Mouse (Mus musculus) Muller cell, postnatal 12 days (primary cell): ENCODE measurements around the gene Rangap1.

Source experiments
- DNase-seq: peaks from one replicate; pipeline ENCODE4 v3.0.0-alpha.2; 2015; ENCODE audit errors: inconsistent ontology term

The Rangap1 gene

DNA sequence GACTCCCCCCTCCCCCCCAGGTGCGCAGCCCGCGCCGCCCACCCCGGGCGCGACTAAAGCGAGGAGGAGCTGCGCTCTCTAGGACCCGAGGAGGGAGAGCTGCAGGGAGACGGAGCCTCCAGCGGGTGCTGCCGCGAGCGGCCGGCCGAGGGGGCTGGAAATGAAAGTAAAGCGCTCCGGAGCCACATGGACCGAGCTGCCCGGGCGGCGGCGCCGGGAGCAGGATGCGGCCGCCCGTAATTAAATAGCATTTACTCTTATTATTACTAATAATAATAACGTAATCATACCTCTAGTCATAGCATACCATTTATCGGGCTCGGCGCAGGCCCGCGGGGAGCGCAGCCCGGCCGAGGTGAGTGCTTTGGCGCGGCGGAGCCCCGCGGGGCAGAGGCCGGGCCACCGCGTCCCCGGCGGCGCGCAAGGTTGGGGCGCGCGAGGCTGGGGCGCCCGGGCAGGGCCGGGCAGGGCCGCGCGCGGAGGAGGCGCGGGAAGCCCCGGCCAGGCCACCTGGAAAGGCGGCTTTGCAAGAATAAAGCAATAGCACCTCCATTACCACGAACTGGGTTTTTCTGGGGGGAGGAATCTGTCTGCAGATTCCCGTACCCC, at the start of gene Rangap1, which contains the start of gene Zc3h7b:
Rangap1 (minus strand) TSS at position 539 of the 609 bp plus-strand sequence.
Zc3h7b (plus strand) TSS at position 66 of the 609 bp plus-strand sequence.
- peak; percentile 83 for DNase-seq

DNA sequence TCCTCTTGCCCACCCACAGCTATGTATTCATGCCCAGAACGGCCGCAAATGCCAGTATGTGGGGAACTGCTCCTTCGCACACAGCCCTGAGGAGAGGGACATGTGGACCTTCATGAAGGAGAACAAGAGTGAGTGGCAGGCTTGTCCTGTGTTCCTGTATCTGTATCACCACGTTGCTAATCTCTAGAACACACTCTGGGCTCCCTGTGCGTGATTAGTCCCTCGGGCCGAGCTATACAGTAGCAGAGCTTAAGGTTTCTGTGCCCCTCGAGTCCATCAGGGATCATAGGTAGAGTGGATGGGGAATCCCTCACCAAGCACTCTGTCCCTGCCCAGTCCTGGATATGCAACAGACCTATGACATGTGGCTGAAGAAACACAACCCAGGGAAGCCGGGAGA, 47.1 kb upstream of the Rangap1 start:
- DNase-seq, result no peak

DNA sequence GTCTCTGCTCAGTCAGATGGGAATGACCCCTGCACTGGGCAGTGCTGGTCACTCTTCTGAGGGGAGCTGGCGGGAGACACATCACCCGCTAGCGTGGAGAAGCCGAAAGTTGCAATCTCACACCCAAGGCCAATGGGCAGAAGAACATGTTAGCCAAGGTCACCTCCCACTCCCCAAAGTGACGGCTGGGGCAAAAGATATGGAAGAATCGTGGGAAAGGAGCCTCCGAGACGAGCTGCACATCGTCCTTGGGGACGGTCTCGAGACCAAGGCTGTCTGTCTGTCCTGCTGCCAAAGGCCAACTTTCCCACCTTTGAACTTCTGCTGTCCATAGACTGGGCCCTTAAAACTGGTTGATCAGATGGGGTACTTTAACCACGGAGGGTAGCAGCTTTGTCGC, 42.2 kb upstream of the Rangap1 start:
- no peak for DNase-seq

DNA sequence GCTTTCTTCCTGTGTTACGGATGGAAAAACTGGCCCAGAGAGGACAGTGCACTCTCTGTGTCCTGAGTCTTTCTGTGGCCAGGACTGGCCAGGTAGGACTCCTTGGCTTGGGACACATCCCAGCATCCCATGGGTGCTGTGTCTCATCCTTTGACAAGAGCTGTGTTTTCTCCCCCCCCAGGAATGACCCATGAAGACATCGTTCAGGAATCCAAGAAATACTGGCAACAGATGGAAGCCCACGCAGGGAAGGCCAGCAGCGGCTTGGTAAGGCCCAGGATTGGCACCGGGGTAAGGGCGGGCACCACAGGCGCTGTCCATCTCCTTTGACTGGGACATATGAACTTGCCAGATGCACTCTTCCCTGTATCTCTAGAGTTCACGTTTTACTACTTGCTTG, 40.4 kb upstream of the Rangap1 start:
- no peak for DNase-seq

DNA sequence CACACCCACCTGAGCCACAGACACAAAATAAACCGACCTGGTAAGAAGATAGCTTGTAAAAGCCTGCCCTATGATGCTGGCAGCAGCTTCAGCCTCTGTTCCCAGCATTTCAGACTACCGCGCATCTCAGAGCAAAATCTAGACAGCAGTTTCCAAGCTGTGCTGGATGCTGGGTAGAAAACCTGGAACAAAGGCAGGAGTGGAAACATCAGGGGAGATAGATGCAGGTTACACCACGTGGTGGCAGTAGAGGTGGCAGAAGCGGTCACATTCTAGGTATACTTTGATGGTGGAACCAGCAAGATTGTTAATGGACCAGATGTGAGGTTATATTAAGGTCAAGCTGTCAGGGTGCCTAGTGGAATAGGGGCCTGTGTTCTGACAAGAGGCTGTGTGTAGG, 39.4 kb upstream of the Rangap1 start:
- no peak for DNase-seq

DNA sequence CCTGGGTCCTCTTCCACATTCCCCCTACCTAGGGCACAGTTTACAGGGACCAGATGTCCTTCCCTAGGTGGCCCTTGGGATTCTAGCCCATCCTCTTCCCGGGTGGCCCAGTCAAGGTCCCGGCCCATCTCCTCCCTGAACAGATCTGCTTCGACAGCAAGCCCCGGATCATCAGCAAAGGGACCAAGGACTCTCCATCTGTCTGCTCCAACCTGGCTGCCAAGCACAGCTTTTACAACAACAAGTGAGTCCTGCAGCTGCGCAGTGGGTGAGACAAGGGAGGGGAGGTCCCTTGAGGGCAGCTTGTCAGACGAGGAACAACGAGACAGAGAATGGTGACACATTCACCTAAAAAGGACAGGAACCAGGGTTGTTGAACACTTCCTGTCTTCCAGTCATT, 36.5 kb upstream of the Rangap1 start:
- no peak for DNase-seq

DNA sequence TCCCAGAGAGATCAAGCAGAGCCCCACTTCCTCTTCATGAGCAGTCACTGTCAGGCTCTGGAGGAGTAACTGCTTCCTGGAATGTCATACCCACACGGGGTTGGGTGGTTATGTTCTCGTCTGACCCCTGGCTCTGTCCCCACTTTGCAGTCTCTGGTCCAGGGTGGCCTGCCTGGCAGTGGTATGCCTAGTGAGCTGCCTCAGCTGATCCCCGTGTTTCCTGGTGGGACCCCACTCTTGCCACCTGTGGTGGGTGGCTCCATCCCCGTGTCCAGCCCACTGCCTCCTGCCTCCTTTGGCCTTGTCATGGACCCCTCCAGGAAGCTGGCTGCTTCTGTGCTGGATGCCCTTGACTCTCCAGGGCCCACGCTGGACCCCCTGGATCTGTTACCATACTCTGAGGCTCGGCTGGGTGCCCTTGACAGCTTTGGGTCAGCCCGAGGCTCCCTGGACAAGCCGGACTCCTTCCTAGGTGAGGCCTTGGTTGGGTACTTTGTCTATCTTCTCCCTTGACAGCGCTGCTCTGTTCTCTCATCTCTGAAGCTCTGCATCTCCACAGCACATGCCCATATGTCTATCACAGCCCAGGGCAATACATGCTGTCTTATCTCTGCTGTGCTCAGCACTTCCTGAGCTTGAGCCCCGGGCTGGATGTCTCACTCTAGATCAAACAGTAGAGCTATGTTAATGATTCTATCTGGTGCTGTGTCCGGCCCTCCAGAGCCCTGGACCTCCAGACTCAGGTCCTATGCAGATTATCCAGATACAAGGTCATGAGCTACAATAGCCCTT, 31.5 kb upstream of the Rangap1 start:
- no peak for DNase-seq

DNA sequence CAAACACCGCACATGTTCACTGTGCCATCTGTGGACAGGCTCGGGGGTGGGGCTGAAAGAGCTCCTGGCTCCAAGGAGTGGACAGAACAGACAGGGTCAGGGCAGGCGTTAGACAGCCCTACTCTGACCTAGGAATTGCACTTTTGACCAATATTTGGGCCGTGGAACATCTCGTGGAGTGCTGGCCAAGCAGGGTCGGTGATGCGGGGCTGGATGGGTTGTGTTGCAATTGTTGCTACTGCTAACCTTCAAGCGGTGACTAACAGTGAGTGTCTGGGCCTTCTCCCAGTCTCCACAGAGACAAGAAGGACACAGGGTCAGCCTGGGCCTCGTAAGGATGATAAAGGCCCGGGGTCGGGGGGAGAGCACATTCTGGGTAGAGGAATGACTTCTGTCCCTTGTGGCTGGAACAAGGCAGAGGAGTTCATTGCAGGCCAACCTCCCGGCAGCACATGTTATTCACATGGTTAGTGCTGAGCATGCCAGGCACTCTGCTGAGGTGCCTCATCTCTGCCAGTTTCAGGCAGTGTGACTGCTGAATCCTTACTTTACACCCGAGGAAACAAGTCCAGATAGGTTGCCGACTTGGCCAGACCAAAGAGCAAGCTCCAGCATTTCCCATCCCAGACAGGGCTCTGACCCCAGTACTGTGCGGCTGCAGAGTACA, 29.3 kb upstream of the Rangap1 start:
- DNase-seq, result no peak

DNA sequence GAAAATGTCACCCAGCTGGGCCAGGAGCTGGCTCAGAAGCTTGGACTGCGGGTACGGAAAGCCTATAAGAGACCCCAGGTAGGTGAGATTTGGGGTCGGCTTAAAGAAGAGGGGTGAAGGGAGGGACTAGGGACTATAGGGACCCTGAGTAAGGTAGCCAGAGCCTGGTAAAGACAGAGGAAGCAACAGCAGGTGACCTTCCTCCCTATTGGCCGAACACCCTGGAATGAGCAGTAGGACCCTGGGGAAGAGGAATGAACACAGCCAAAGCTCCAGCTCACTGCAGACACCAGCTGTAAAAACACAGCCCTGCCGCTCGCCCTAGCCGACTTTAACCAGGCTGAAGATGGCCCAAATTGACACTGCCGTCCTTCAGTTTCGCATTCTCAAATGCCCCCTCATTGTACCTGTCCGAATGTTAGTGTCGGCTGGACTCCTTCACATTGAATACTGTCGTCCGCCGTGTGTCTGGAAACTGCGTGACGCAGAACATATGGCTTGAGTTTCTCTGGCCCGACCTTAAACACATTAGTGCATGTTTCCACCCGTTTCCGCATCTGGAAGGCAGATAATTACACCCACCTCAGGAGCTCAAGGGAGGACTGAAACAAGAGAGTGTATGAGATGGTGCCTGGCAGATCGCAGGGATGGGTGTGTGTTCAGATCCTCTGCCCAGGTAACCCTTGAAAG, 27.2 kb upstream of the Rangap1 start:
- no peak for DNase-seq

DNA sequence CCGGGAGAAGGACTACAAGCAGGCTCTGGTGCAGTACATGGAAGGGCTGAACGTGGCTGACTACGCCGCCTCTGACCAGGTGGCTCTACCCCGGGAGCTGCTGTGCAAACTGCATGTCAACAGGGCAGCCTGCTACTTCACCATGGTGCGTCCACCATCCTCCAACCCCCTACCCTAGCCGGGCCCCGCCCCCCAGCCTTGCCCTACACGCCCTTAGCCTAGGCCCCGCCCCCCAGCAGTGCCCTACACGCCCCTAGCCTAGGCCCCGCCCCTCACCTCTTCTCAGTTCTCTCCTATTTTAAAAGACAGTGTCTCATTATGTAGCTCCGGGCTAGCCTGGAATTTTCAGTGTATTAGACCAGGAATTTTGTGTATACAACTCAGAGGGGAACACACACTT, 23.7 kb upstream of the Rangap1 start:
- no peak for DNase-seq

DNA sequence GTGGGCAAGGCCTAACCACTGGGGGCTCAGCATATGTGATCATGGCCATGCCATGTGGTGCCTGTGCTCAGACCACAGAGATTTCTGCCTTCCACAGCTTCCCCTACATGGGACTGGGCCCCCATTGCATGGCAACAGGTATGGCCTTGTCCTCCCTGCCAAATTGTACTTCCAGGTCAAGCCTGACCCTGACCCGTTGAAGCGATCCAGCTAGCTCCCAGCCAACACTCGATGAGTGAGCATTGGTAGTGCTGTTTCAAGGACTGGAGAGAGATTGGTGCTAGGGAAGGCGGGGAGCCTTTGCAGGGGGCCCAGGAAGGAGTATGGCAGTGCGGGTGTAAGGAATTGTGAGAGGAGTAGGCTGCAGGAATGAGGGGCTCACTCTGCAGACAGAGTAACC, 21.1 kb upstream of the Rangap1 start:
- no peak for DNase-seq

DNA sequence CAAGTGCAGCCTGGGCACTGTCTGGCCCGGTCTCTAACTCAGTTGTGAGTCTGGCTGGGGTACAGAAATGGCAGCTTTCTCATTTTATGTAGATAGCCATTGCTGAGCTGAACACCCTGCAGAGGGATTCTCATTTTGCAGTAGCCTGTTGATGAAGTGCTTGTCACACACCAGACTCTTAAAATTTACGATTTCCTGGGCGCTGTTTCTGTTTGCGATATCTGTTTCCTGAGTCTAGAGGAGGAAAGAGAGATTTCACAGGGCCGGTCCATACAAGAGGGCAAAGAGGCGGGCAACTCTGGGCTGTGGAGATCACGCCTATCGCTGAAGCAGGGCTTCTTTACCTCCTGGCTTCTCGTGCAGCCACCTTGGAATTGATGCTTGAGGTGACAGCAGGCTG, 20.3 kb upstream of the Rangap1 start:
- no peak for DNase-seq

DNA sequence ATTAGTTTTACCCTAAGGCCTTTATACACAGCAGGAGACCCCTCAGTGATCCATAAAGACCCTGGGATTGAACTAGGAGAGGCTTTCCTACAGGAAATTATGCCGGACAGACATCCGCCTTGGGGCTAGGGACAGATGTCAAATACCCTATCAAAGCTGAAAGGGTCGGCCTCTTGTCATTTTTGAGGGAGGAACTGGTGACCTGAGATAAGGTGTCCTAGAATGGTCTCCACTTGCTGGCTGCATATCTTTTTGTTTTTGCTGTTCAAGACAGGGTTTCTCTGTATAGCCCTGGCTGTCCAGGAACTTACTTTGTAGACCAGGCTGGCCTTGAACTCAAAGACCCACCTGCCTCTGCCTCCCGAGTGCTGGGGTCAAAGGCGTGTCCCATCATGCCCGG, 19.2 kb upstream of the Rangap1 start:
- no peak for DNase-seq

DNA sequence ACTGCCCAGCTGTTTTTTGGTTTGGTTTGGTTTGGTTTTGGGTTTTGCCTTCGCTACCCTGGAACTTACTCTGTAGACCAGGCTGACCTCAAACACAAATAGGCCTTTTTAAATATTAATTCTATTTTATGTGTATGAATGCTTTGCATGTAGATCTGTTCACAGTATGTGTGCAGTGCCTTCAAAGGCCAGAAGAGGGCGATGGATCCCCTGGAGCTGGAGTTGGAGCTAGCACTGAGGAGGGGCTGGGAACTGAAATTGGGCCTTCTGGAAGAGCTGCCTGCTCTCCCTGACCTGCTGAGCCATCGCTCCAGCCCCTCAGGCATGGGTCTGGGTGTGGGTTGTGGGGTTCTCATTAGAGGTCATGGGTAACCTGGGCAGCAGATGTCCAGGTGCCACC, 16.6 kb upstream of the Rangap1 start:
- DNase-seq, result no peak

DNA sequence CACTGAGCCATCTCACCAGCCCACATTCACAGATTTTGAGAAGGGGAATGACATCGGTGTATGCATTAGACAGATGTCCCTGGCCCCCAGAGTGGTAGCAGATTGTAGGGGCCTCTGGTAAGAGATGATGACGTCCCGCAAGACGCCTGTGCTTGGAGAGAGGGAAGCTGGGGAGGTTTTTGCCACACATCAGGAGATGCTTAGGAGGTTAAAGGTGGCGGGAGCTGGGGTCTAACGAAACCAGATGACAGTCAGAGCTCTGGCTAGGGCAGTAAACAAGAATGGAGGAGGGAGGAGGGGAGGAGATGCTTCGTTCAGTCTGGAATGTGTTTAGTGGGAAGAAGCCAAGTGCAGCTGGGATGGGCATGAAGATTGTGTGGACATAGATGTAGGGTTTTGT, 16.1 kb upstream of the Rangap1 start:
- no peak for DNase-seq

DNA sequence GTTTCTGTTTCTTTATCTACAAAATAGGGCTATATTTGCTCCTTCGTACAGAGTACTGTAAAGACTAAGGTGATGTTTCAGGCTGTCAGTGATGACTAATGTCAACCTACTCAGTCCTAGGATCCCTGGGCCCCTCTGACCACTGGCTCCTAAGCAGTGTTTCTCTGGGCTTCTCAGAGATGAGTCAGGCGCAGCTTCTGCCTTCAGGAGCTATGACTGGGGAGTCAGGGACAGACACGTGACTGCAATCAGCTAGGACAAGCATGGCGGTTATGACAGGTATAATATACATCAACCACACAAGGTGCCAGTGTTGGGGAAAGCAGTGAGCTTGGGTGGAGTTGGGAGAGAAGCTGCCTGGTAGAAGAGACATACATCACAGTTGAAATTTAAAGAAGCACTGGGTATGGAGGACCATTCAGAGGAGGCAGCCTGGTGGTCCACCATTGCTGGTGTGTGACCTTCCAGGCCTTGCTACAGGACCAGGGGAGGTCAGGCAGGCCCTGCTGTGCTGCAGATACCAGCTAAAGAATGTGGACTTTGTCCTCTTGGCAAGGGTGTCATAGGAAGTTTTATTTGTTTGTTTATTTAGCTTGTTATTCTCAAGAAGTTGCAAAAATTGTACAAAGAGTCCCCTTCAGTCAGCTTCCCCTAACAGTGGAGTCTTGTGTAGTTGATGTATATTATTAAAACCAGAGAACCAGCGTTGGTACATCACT, 15.2 kb upstream of the Rangap1 start:
- DNase-seq, result no peak

DNA sequence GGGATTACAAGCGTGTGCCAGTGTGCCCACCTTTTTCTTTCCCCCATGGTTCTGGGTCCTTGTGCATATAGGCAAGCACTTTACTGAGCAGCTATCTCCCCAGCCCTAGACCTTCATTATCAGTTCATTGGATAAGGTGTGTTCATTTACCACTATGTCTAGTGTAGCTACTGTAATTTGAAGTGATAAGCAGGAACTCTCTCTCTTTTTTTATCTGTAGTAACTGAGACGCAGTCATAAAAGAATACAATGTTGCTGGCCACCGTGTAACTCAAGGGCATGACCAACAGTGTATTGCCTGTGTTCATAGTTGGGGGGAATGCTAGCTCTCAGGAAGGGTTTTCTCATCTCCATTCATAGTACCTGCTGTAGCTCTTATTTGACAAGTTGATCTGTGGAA, 14.2 kb upstream of the Rangap1 start:
- no peak for DNase-seq

DNA sequence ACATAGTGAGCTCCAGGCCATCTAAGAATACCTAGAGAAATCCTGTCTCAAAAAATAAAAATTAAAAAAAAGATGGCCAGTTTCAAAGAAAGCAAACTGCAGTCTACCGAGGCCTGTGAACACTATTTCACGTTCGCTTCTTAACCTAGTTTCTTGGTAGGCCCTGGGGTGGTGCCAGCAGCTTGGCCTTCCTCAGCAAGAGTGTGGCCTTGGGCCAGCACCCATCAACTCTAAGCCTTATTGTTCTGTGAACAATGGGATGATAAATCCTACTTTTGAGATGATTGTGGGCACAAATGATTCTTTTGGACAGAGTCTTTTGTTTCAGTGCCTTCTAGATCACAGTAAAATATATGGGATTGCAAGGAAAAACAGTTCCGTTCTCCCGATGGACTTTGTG, 13.4 kb upstream of the Rangap1 start:
- peak; percentile 53 for DNase-seq

DNA sequence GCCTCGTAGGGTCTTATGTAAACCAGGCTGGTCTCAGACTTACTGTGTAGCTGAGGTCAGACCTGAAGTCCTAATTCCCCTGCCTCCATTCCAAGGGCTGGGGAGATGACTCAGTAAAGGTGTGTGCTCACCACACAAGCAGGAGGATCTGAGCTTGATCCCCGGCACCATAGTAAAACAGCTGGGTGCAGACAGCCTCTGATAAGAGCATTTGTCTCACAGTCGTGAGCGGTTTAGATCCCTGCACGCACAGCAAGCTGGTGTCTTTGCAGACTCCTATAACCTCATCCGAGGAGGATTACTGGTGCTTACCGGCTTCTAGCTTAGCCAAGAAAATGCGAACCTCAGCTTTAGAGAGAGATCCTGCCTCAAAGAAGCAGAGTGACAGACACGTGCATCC, 8.3 kb upstream of the Rangap1 start:
- DNase-seq, result no peak

DNA sequence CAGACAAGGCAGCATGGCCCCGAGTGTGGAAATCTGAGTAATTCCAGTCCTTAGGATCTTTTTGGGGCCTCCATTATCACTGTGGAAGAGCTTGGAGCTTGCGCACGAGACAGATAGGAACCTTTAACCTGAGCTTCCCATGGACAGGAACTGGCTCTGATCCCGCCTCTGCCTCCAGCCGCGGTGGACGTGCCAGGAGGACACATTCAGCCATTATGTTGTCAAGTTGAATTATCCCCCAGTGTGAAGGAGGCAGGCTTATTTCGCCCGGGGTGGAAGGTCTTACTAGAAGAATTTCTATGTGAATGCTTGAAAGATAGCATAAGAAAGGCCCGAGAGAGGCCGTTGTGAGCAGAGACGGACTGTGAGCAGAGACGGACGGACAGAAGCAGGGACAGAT, 4.4 kb upstream of the Rangap1 start:
- peak; percentile 77 for DNase-seq

DNA sequence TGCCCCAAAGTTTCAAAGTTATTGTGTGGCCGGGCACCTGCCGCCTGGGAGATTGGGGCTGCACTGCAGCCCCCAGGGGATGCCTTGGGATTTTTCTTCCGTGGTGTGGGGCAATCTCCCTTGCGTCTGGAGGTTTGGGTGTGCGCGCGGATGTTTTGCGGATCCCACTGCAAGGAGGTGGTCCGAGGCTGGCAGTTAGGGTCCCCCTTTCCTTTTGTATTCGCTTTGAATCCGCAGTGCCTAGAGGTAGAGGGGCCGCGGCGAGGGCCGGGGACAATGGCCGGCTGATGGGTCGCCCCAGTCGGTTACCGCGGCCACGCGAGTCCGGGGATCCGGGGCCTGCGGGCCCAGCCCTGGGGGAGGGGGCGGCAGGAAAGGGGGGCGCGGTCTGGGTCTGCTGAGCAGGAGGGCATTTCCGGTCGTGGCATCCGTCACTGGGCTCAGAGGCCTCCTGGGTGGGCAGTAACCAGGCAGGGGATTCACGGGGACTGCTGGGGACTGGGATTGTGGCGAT, 328 bp upstream of the Rangap1 start:
- peak; percentile 75 for DNase-seq
